Mouse (Mus musculus): Measurements from ENCODE around the gene Ralgapb. TPM values are rescaled to one million over a fixed set of nuclear protein-coding genes. Genes with fewer than 3 reads are reported as not detected.
A peak's percentile ranks its signal among the peaks of the same experiment; 100 is the strongest.

Gene Ralgapb
- 17.5 and 18.1 TPM in 2 replicates for polyA plus RNA-seq (2015; fragmentation: Nextera tagmentation; extraction: Ambion mirVana)

DNA sequence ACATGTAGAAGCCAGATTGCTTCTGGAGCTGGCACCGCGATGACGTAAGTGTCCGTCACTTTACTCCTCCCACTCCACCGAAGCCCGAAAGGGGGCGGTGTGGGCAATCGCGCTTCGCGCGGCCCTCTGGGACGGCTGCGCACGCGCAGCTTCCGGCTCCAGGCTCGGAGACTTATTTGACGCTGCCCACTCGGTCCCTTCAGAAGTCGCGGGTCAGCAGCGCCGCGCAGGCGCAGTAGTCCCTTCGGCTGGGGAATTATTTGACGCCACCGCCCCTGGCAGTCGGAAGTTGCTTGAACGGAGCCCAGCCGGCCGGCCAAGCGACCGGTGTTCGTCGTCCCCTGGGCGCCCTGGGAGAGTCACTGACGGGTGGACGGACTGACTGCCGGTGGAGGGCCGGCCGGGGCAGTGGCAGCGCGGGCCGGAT lies at the start of gene Ralgapb:
TSS of gene Ralgapb (plus strand) at position 254 of the 427 bp plus-strand sequence.
- Histone ChIP-seq H3K27ac (replicated peaks) (peak within 1 kb of the TSS; percentile 84), H3K27me3 (no peaks in the 10 kb centered on the region), H3K9me3 (replicated peaks) (no peaks in the 10 kb centered on the region), H3K4me1 (peaks cover 21% of the 10 kb centered on the region), H3K36me3 (no peaks in the 10 kb centered on the region), H3K9ac (peak within 1 kb of the TSS; percentile 85), H3K4me2 (replicated peaks) (peak within 1 kb of the TSS; percentile 88), H3K4me3 (replicated peaks) (peak within 1 kb of the TSS; percentile 89)
- peak; percentile 93 for ATAC-seq (ENCODE audit: insufficient number of reproducible peaks, low FRiP score, low TSS enrichment, low read depth)
- WGBS, result under 1% methylated on average over 46 of the region's 46 CpGs

DNA sequence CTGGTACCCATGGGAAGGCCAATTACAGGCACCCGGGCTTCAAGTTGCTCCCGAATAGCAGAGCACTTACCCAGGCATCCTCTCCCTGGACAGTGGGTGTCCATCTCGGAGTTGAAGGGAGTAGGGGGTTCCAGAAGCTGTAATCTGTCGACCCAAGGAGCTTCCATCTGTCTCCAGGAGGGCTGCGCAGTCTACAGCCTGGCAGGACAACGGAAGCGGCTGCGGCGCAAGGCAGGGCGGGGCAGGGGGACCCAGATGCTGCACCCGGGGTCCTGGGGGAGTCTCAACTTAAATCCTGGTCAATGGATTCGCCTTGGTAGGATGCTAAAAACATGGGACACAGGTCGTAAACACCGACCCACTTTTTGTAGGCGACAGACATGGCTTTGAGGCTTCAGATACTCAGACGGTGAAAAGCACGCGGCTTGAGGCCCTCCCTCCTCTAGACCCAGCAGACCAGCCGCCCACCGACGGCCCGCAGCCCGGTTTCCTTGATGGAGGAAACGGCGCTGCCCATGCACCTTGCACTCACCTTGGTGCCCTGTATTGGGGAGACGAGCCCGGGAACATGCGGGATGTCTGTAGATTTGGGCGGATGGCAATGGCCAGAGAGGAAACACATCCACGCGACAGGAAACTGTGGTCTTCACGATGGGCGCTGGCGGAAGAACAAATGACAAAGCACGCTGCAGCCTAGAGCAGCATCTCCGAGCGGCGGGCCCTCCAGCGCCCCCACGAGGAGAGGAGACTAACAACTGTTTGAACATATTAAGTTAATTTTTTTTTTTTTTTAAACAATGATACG lies 48.6 kb upstream of the Ralgapb start:
- Histone ChIP-seq H3K36me3 (peaks cover 42% of the 10 kb centered on the region), H3K4me2 (replicated peaks) (peak overlapping the region; percentile 57), H3K4me1 (peaks cover 30% of the 10 kb centered on the region), H3K9ac (peak overlapping the region; percentile 61), H3K27ac (replicated peaks) (peak overlapping the region; percentile 81), H3K27me3 (no peaks in the 10 kb centered on the region), H3K4me3 (replicated peaks) (peak overlapping the region; percentile 60), H3K9me3 (replicated peaks) (no peaks in the 10 kb centered on the region)
- ATAC-seq (ENCODE audit: insufficient number of reproducible peaks, low FRiP score, low TSS enrichment, low read depth), result peak; percentile 84
- WGBS, result under 1% methylated on average over 41 of the region's 41 CpGs

GRCm38 (mm10) chr2:158361678-158362320 lies 47.8 kb upstream of the Ralgapb start:
- peaks cover 30% of the 10 kb centered on the region for H3K4me1 ChIP-seq
- whole genome bisulfite sequencing, result 30% methylated on average over 8 of the region's 8 CpGs
- no peaks in the 10 kb centered on the region for H3K27me3 ChIP-seq
- H3K4me2 ChIP-seq (replicated peaks), result peak overlapping the region; percentile 57; the same call in 1 of the 2 replicates
- no peak overlapping the region for H3K9ac ChIP-seq
- no peaks in the 10 kb centered on the region for H3K9me3 ChIP-seq (replicated peaks)
- peak overlapping the region; percentile 60 for H3K4me3 ChIP-seq (replicated peaks)
- peak overlapping the region; percentile 75 for H3K27ac ChIP-seq (replicated peaks)
- no peak for ATAC-seq (ENCODE audit: insufficient number of reproducible peaks, low FRiP score, low TSS enrichment, low read depth)
- H3K36me3 ChIP-seq, result peaks cover 35% of the 10 kb centered on the region

DNA sequence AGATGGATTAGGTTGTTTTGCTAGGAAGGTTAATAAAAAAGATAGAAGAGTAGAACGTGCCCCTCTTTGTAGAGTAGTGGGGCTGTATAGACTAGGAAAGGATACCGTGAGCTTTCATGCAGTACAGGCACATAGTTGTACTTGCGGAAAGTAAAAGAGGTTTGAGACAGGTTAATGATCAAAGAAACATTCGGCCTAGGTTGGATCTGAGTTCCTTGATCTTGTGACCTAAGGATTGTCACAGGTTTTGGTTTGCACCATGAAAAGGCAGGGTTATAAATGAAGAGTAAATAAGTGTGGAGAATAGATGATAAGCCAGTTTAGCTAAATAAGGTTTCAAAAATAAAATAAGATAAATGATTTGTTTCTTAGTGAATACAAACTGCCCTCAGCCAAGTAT lies 45.5 kb upstream of the Ralgapb start:
- H3K4me2 ChIP-seq (replicated peaks), result no peak overlapping the region
- H3K9ac ChIP-seq, result no peak overlapping the region
- H3K27me3 ChIP-seq, result no peaks in the 10 kb centered on the region
- 81% methylated on average over 4 of the region's 4 CpGs for WGBS
- no peak overlapping the region for H3K4me3 ChIP-seq (replicated peaks)
- H3K9me3 ChIP-seq (replicated peaks), result no peaks in the 10 kb centered on the region
- peaks cover 19% of the 10 kb centered on the region for H3K4me1 ChIP-seq
- peaks cover 11% of the 10 kb centered on the region for H3K36me3 ChIP-seq
- H3K27ac ChIP-seq (replicated peaks), result no peak overlapping the region
- ATAC-seq (ENCODE audit: insufficient number of reproducible peaks, low FRiP score, low TSS enrichment, low read depth), result no peak

DNA sequence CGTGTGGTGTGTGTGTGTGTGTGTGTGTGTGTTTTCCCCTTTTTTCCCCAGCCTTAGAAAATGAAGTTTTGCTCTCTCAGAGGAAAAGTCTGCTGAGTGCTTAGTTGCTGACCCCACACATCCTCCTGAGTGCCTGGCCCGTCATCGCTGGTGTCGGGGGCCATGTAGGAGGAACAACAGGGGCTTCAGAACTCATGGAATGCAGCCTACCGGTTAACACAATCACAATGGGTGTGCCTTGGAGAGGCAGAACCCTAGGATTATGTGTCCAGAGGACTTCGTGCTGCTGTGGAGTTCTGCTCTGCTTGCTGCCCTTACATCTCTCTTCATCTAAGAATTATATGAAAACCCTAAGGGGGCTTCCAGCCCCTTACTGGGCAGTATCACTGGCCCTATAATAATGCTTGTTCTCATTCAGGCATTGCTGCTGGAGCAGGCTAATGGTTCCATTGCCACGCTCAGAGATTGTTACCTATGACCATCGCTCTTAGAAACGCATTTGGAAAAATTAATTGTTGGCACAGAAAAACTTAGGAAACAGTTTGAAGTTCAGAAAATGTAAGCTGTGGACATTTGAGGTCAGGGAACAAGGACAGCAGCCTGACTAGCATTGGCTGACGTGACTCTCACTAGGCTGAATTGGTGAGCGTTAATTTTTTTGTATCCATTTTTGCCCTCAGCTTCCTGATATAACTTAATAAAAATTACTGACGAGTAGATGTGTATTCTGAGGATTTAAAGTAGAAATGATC lies 44.4 kb upstream of the Ralgapb start:
- Histone ChIP-seq H3K9ac (no peak overlapping the region), H3K4me3 (replicated peaks) (no peak overlapping the region), H3K4me2 (replicated peaks) (no peak overlapping the region), H3K27ac (replicated peaks) (no peak overlapping the region), H3K9me3 (replicated peaks) (no peaks in the 10 kb centered on the region), H3K4me1 (peaks cover 9% of the 10 kb centered on the region), H3K36me3 (0 out of 2 replicates have a peak, but pooled peaks cover under 1% of the 10 kb centered on the region), H3K27me3 (no peaks in the 10 kb centered on the region)
- ATAC-seq (ENCODE audit: insufficient number of reproducible peaks, low FRiP score, low TSS enrichment, low read depth), result no peak
- 68% methylated on average over 12 of the region's 12 CpGs for WGBS

- 92% methylated on average over 5 of the region's 5 CpGs for WGBS
- H3K27me3 ChIP-seq, result no peaks in the 10 kb centered on the region
- H3K4me1 ChIP-seq, result 0 out of 2 replicates have a peak, but pooled peaks cover 4% of the 10 kb centered on the region
- ATAC-seq (ENCODE audit: insufficient number of reproducible peaks, low FRiP score, low TSS enrichment, low read depth), result no peak
- no peak overlapping the region for H3K4me2 ChIP-seq (replicated peaks)
- no peak overlapping the region for H3K4me3 ChIP-seq (replicated peaks)
- H3K27ac ChIP-seq (replicated peaks), result no peak overlapping the region
- no peak overlapping the region for H3K9ac ChIP-seq
- H3K36me3 ChIP-seq, result no peaks in the 10 kb centered on the region
- H3K9me3 ChIP-seq (replicated peaks), result no peaks in the 10 kb centered on the region
These were observed 42.0 kb upstream of the Ralgapb start for GRCm38 (mm10) chr2:158367654-158368053.

DNA sequence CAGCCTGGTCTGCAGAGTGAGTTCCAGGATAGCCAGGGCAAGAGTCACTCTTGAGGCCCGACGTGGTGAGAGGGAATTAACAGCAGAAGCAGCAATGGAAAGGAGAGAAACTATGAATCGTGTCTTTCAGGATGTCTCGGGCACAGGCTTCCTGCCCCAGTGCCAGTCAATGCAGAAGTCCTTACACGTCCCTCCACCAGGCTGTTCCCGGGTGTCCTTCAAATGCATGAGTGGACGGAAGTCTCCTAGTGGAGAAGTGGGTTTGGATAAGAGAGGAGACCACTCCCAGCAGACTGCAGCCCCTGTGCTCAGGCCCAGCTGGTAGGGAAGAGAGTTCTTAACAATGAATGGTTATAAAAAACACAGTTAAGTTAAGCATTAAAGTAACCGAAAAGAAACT lies 41.3 kb upstream of the Ralgapb start:
- no peak overlapping the region for H3K9ac ChIP-seq
- no peak overlapping the region for H3K27ac ChIP-seq (replicated peaks)
- H3K4me3 ChIP-seq (replicated peaks), result no peak overlapping the region
- 0 out of 2 replicates have a peak, but pooled peaks cover 4% of the 10 kb centered on the region for H3K4me1 ChIP-seq
- no peaks in the 10 kb centered on the region for H3K36me3 ChIP-seq
- no peaks in the 10 kb centered on the region for H3K9me3 ChIP-seq (replicated peaks)
- no peak for ATAC-seq (ENCODE audit: insufficient number of reproducible peaks, low FRiP score, low TSS enrichment, low read depth)
- H3K4me2 ChIP-seq (replicated peaks), result no peak overlapping the region
- WGBS, result 92% methylated on average over 8 of the region's 8 CpGs
- H3K27me3 ChIP-seq, result 0 out of 2 replicates have a peak, but pooled peaks cover under 1% of the 10 kb centered on the region

- Histone ChIP-seq H3K9me3 (replicated peaks) (no peaks in the 10 kb centered on the region), H3K36me3 (no peaks in the 10 kb centered on the region), H3K9ac (no peak overlapping the region), H3K27me3 (peaks cover 6% of the 10 kb centered on the region; the same call in 1 of the 2 replicates), H3K4me3 (replicated peaks) (no peak overlapping the region), H3K27ac (replicated peaks) (no peak overlapping the region), H3K4me1 (0 out of 2 replicates have a peak, but pooled peaks cover 4% of the 10 kb centered on the region), H3K4me2 (replicated peaks) (no peak overlapping the region)
- no peak for ATAC-seq (ENCODE audit: insufficient number of reproducible peaks, low FRiP score, low TSS enrichment, low read depth)
- WGBS, result 79% methylated on average over 3 of the region's 3 CpGs
These were observed 40.0 kb upstream of the Ralgapb start for GRCm38 (mm10) chr2:158369474-158370172.

DNA sequence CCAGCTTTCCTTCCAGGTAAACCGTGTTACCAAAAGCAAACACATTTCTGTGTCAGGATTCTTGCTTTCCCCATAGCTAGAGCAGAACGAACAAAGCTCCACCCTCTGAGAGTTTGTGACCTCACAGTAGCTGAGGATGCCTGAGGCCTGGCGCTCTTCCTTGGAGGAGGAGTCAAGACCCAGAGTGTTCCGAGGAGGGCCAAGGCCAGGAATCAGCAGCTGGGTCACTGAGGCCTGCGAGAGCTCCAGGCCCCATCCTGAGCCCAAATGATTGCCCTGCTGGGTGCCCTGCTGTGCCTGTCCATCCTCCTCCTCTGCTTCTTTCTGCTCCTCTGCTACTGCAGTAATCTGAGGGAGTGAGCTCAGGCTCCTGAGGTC lies 39.5 kb upstream of the Ralgapb start:
- H3K4me3 ChIP-seq (replicated peaks), result no peak overlapping the region

GRCm38 (mm10) chr2:158373061-158373460 lies 36.6 kb upstream of the Ralgapb start:
- 54% methylated on average over 5 of the region's 5 CpGs for WGBS
- Histone ChIP-seq H3K9ac (no peak overlapping the region), H3K36me3 (no peaks in the 10 kb centered on the region), H3K27ac (replicated peaks) (no peak overlapping the region), H3K4me1 (peaks cover 10% of the 10 kb centered on the region), H3K9me3 (replicated peaks) (no peaks in the 10 kb centered on the region), H3K4me3 (replicated peaks) (no peak overlapping the region), H3K4me2 (replicated peaks) (no peak overlapping the region), H3K27me3 (peaks cover 29% of the 10 kb centered on the region)
- no peak for ATAC-seq (ENCODE audit: insufficient number of reproducible peaks, low FRiP score, low TSS enrichment, low read depth)

More for the DNA sequence above, 39.5 kb upstream of the Ralgapb start:
- Histone ChIP-seq H3K27ac (replicated peaks) (no peak overlapping the region), H3K27me3 (peaks cover 11% of the 10 kb centered on the region; the same call in 1 of the 2 replicates), H3K9me3 (replicated peaks) (no peaks in the 10 kb centered on the region), H3K36me3 (no peaks in the 10 kb centered on the region), H3K4me2 (replicated peaks) (no peak overlapping the region), H3K9ac (no peak overlapping the region), H3K4me1 (peaks cover 4% of the 10 kb centered on the region; the same call in 1 of the 2 replicates)
- 12% methylated on average over 5 of the region's 5 CpGs for WGBS
- ATAC-seq (ENCODE audit: insufficient number of reproducible peaks, low FRiP score, low TSS enrichment, low read depth), result no peak

Data from embryonic facial prominence, embryonic 15.5 days (tissue).